Mouse (Mus musculus) cerebellum, adult 9-11 months (tissue): Measurements from ENCODE around the gene Lrfn2.

Experiments used
- DNase-seq: peaks from one replicate; pipeline ENCODE4 v3.0.0; 2022

The Lrfn2 gene

GRCm38 (mm10) chr17:49037163-49037950 is 105.2 kb downstream of the Lrfn2 start:
- no peak for DNase-seq

GRCm38 (mm10) chr17:49043806-49044640 is 111.8 kb downstream of the Lrfn2 start:
- DNase-seq: no peak

- no peak for DNase-seq
These were observed 115.7 kb downstream of the Lrfn2 start for GRCm38 (mm10) chr17:49047921-49048320.

GRCm38 (mm10) chr17:49051231-49051630 is 119.1 kb downstream of the Lrfn2 start:
- no peak for DNase-seq

GRCm38 (mm10) chr17:49061141-49061540 is 129.0 kb downstream of the Lrfn2 start:
- no peak for DNase-seq

- no peak for DNase-seq
These were observed 131.6 kb downstream of the Lrfn2 start for GRCm38 (mm10) chr17:49063789-49064188.

- no peak for DNase-seq
These were observed 132.3 kb downstream of the Lrfn2 start for GRCm38 (mm10) chr17:49064526-49064925.

GRCm38 (mm10) chr17:49065050-49065449 is 132.9 kb downstream of the Lrfn2 start:
- DNase-seq: no peak

GRCm38 (mm10) chr17:49066748-49067147 is 134.6 kb downstream of the Lrfn2 start:
- no peak for DNase-seq

- no peak for DNase-seq
These were observed 146.0 kb downstream of the Lrfn2 start for GRCm38 (mm10) chr17:49078168-49078567.

GRCm38 (mm10) chr17:49079647-49080046 is 147.5 kb downstream of the Lrfn2 start:
- no peak for DNase-seq

GRCm38 (mm10) chr17:49083594-49084380 is 151.6 kb downstream of the Lrfn2 start:
- DNase-seq: no peak

GRCm38 (mm10) chr17:49085111-49085510 is 152.9 kb downstream of the Lrfn2 start:
- no peak for DNase-seq

GRCm38 (mm10) chr17:49096781-49097544 is 164.8 kb downstream of the Lrfn2 start:
- no peak for DNase-seq

GRCm38 (mm10) chr17:49111399-49111798 is 179.2 kb downstream of the Lrfn2 start:
- no peak for DNase-seq

- DNase-seq: no peak
These were observed 179.7 kb downstream of the Lrfn2 start for GRCm38 (mm10) chr17:49111911-49112310.

- no peak for DNase-seq
These were observed 181.2 kb downstream of the Lrfn2 start for GRCm38 (mm10) chr17:49113336-49113735.

GRCm38 (mm10) chr17:49124166-49124565 is 192.0 kb downstream of the Lrfn2 start:
- DNase-seq: no peak

GRCm38 (mm10) chr17:49124642-49125041 is 192.5 kb downstream of the Lrfn2 start:
- DNase-seq: no peak
